Mouse (Mus musculus) CH12.LX (cell line): ENCODE results near the gene Pcbd2.

ENCODE experiments used
- BHLHE40 ChIP-seq: IDR thresholded peaks from 2 replicates; pipeline ENCODE4 v1.6.1; 2011; ENCODE audit warnings: mild to moderate bottlenecking, low read depth, low read length, improper control_type of control experiment
- CTCF ChIP-seq, 2 experiments: IDR thresholded peaks in 1 of 2; conservative IDR thresholded peaks in 1 of 2; 2 replicates each; pipeline ENCODE4 v1.5.1; 2011 to 2012; ENCODE audit warnings: low read depth in 2 of 2, low read length in 2 of 2, improper control_type of control experiment in 1 of 2, inconsistent platforms in 1 of 2, mild to moderate bottlenecking in 1 of 2, moderate library complexity in 1 of 2
- KAT2A ChIP-seq: IDR thresholded peaks from 2 replicates; pipeline ENCODE4 v1.6.1; 2012; ENCODE audit warnings: low read length, improper control_type of control experiment, inconsistent platforms; ENCODE audit not compliant: insufficient replicate concordance
- MAX ChIP-seq: IDR thresholded peaks from 2 replicates; pipeline ENCODE4 v1.6.1; 2011; ENCODE audit warnings: low read length, improper control_type of control experiment
- MEF2A ChIP-seq: IDR thresholded peaks from 2 replicates; pipeline ENCODE4 v1.6.1; 2014; ENCODE audit warnings: low read depth, mild to moderate bottlenecking, inconsistent platforms, low read length, improper control_type of control experiment, borderline replicate concordance
- MXI1 ChIP-seq: IDR thresholded peaks from 2 replicates; pipeline ENCODE4 v1.6.1; 2011; ENCODE audit warnings: mild to moderate bottlenecking, low read depth, low read length, improper control_type of control experiment
- MYC ChIP-seq: IDR thresholded peaks from 2 replicates; pipeline ENCODE4 v1.6.1; 2011; ENCODE audit warnings: low read depth, mild to moderate bottlenecking, improper control_type of control experiment, low read length
- POLR2A ChIP-seq: IDR thresholded peaks from 2 replicates; pipeline ENCODE4 v1.6.1; 2011; ENCODE audit warnings: low read depth, mild to moderate bottlenecking, improper control_type of control experiment, low read length
- RAD21 ChIP-seq: IDR thresholded peaks from 2 replicates; pipeline ENCODE4 v1.6.1; 2011; ENCODE audit warnings: low read depth, mild to moderate bottlenecking, low read length, improper control_type of control experiment, moderate library complexity
- TBP ChIP-seq: conservative IDR thresholded peaks from 2 replicates; pipeline ENCODE4 v1.6.1; 2011; ENCODE audit warnings: low read depth, low read length, improper control_type of control experiment
- TCF12 ChIP-seq: IDR thresholded peaks from 2 replicates; pipeline ENCODE4 v1.6.1; 2014; ENCODE audit warnings: low read depth, mild to moderate bottlenecking, inconsistent platforms, low read length, improper control_type of control experiment
- ZKSCAN1 ChIP-seq: IDR thresholded peaks from 2 replicates; pipeline ENCODE4 v1.6.1; 2012; ENCODE audit warnings: low read depth, inconsistent platforms, low read length, improper control_type of control experiment, borderline replicate concordance

DNA sequence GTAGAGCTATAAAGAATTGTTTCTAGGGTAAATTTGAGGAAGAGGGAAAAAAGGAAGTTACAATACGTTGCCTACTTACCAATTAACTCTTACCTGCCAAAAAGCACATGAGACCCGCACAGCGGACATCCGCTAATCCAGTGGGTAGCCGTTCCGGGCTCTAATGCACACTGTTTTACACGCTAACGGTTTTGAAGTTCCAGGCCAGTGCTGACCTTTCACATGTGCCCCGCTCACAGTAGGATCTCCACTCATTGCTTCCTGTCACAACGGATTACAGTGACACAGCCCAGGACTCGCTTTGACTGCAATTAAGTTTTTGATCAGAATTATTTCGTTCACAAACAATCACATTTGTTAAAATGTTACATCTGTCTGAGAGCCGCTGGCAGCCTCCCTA, 27.2 kb downstream of the Pcbd2 start:
- TF ChIP-seq MYC (no peak), POLR2A (no peak), CTCF (conservative IDR thresholded peaks at IDR 0.05 in 1 of 2, IDR thresholded peaks at IDR 0.05 in 1 of 2; ENCODE audit: low read depth in 2 of 2, low read length in 2 of 2) (no peak), MEF2A (no peak), KAT2A (no peak), RAD21 (no peak), MAX (no peak), ZKSCAN1 (no peak), TBP (no peak), BHLHE40 (no peak), MXI1 (no peak), TCF12 (no peak)
